Mouse (Mus musculus) layer of hippocampus, postnatal 25 days (tissue): ENCODE data around the gene Mrgbp. TPM values are rescaled to one million over a fixed set of nuclear protein-coding genes. Genes with fewer than 3 reads are reported as not detected.
A peak's percentile ranks its signal among the peaks of the same experiment; 100 is the strongest.

Experiments used
- DNase-seq, 2 experiments: peaks; one replicate each; pipeline ENCODE4 v3.0.0; 2022; ENCODE audit warnings: mixed read lengths in 2 of 2, low spot score in 1 of 2; ENCODE audit errors: extremely low spot score in 1 of 2
- total RNA-seq, 2 experiments: library from RNA; stranded (reverse); gene quantifications; 2 replicates each; pipeline ENCODE4 v1.2.3; 2021

Mrgbp gene
- 10 to 100 TPM; 17.8 to 21.2 TPM for total RNA-seq

GRCm38 (mm10) chr2:180581002-180581401, at the start of gene Mrgbp:
TSS of gene Mrgbp (plus strand) at chr2:180581304.
- DNase-seq = no peak

GRCm38 (mm10) chr2:180531671-180532385, 49.3 kb upstream of the Mrgbp start:
- DNase-seq = no peak

GRCm38 (mm10) chr2:180532386-180532995, 48.6 kb upstream of the Mrgbp start:
- DNase-seq = no peak

GRCm38 (mm10) chr2:180533237-180533636, 47.9 kb upstream of the Mrgbp start:
- DNase-seq = no peak

- no peak for DNase-seq
Measured at GRCm38 (mm10) chr2:180543675-180544074, 37.4 kb upstream of the Mrgbp start.

- no peak for DNase-seq
Measured at GRCm38 (mm10) chr2:180545046-180545445, 36.1 kb upstream of the Mrgbp start.

GRCm38 (mm10) chr2:180547384-180548106, 33.6 kb upstream of the Mrgbp start:
- no peak for DNase-seq

GRCm38 (mm10) chr2:180552340-180552739, 28.8 kb upstream of the Mrgbp start:
- DNase-seq = no peak

GRCm38 (mm10) chr2:180555219-180555618, 25.9 kb upstream of the Mrgbp start:
- DNase-seq = no peak

GRCm38 (mm10) chr2:180556470-180556869, 24.6 kb upstream of the Mrgbp start:
- DNase-seq = no peak

- DNase-seq = no peak
Measured at GRCm38 (mm10) chr2:180560245-180560644, 20.9 kb upstream of the Mrgbp start.

- no peak for DNase-seq
Measured at GRCm38 (mm10) chr2:180562146-180562545, 19.0 kb upstream of the Mrgbp start.

- no peak for DNase-seq
Measured at GRCm38 (mm10) chr2:180563296-180563695, 17.8 kb upstream of the Mrgbp start.

- DNase-seq = peak in 1 of 2 experiments; percentile 30
Measured at GRCm38 (mm10) chr2:180563841-180564240, 17.3 kb upstream of the Mrgbp start.

- DNase-seq = peak in 1 of 2 experiments; percentile 58
Measured at GRCm38 (mm10) chr2:180566240-180566913, 14.7 kb upstream of the Mrgbp start.

GRCm38 (mm10) chr2:180569028-180569643, 12.0 kb upstream of the Mrgbp start:
- no peak for DNase-seq

GRCm38 (mm10) chr2:180576482-180576881, 4.6 kb upstream of the Mrgbp start:
- DNase-seq = no peak

- DNase-seq = peak; percentile 72 to 92
Measured at GRCm38 (mm10) chr2:180578686-180579085, 2.4 kb upstream of the Mrgbp start.

GRCm38 (mm10) chr2:180582481-180583153, 1.5 kb downstream of the Mrgbp start:
- peak; percentile 99 to 100 for DNase-seq

GRCm38 (mm10) chr2:180583154-180583507, 2.0 kb downstream of the Mrgbp start:
- DNase-seq = no peak
